Mouse (Mus musculus): Measurements from ENCODE around the gene Kcnc4. TPM values are rescaled to one million over a fixed set of nuclear protein-coding genes. Genes with fewer than 3 reads are reported as not detected.

Gene Kcnc4
- polyA plus RNA-seq, 1 experiment = 26.3 TPM

- DNase-seq (ENCODE audit: low read depth) = no peak
These were observed 690 bp downstream of the Kcnc4 start for GRCm38 (mm10) chr3:107458528-107459195.

- DNase-seq (ENCODE audit: low read depth) = no peak
These were observed 1.2 kb downstream of the Kcnc4 start for GRCm38 (mm10) chr3:107458104-107458503.

- no peak for DNase-seq (ENCODE audit: low read depth)
These were observed 5.1 kb downstream of the Kcnc4 start for GRCm38 (mm10) chr3:107454280-107454679.

- DNase-seq (ENCODE audit: low read depth) = peak; percentile 90
These were observed 12.5 kb downstream of the Kcnc4 start for GRCm38 (mm10) chr3:107446822-107447221.

- no peak for DNase-seq (ENCODE audit: low read depth)
These were observed 15.5 kb downstream of the Kcnc4 start for GRCm38 (mm10) chr3:107443866-107444265.

GRCm38 (mm10) chr3:107442191-107442590 is 17.2 kb downstream of the Kcnc4 start:
- no peak for DNase-seq (ENCODE audit: low read depth)

- no peak for DNase-seq (ENCODE audit: low read depth)
These were observed 18.0 kb downstream of the Kcnc4 start for GRCm38 (mm10) chr3:107441306-107441705.

- DNase-seq (ENCODE audit: low read depth) = no peak
These were observed 20.1 kb downstream of the Kcnc4 start for GRCm38 (mm10) chr3:107439280-107439679.

- no peak for DNase-seq (ENCODE audit: low read depth)
These were observed 21.7 kb downstream of the Kcnc4 start for GRCm38 (mm10) chr3:107437666-107438065.

- no peak for DNase-seq (ENCODE audit: low read depth)
These were observed 22.9 kb downstream of the Kcnc4 start for GRCm38 (mm10) chr3:107436434-107436833.

GRCm38 (mm10) chr3:107433614-107434013 is 25.7 kb downstream of the Kcnc4 start:
- no peak for DNase-seq (ENCODE audit: low read depth)

GRCm38 (mm10) chr3:107431268-107431667 is 28.1 kb downstream of the Kcnc4 start:
- no peak for DNase-seq (ENCODE audit: low read depth)

- DNase-seq (ENCODE audit: low read depth) = no peak
These were observed 34.9 kb downstream of the Kcnc4 start for GRCm38 (mm10) chr3:107424258-107425041.

- DNase-seq (ENCODE audit: low read depth) = no peak
These were observed 39.2 kb downstream of the Kcnc4 start for GRCm38 (mm10) chr3:107420156-107420555.

- no peak for DNase-seq (ENCODE audit: low read depth)
These were observed 42.1 kb downstream of the Kcnc4 start for GRCm38 (mm10) chr3:107417287-107417644.

- no peak for DNase-seq (ENCODE audit: low read depth)
These were observed 42.6 kb downstream of the Kcnc4 start for GRCm38 (mm10) chr3:107416541-107417286.

GRCm38 (mm10) chr3:107413093-107413492 is 46.3 kb downstream of the Kcnc4 start:
- no peak for DNase-seq (ENCODE audit: low read depth)

- no peak for DNase-seq (ENCODE audit: low read depth)
These were observed 46.8 kb downstream of the Kcnc4 start for GRCm38 (mm10) chr3:107412509-107412908.

- no peak for DNase-seq (ENCODE audit: low read depth)
These were observed 47.7 kb downstream of the Kcnc4 start for GRCm38 (mm10) chr3:107411669-107412068.

GRCm38 (mm10) chr3:107401401-107401800 is 58.0 kb downstream of the Kcnc4 start:
- DNase-seq (ENCODE audit: low read depth) = no peak

- peak; percentile 27 for DNase-seq (ENCODE audit: low read depth)
These were observed 59.2 kb downstream of the Kcnc4 start for GRCm38 (mm10) chr3:107399991-107400640.

GRCm38 (mm10) chr3:107391198-107391597 is 68.2 kb downstream of the Kcnc4 start:
- no peak for DNase-seq (ENCODE audit: low read depth)

Data from gonadal fat pad, adult 2 months (tissue).